ENCODE assay signal across 8 mouse cellular contexts in genomic region chr8:105516018-105516645, GRCm38 (mm10). TPM values are rescaled to one million over a fixed set of nuclear protein-coding genes. Genes with fewer than 3 reads are reported as not detected.
DNase-seq lines count a peak whose midpoint lies in the region; ATAC-seq and TF ChIP-seq lines count a peak whose summit lies in the region.

No protein-coding gene starts in this region.

- peaks cover 23% of the 10 kb centered on the region for H3K4me1 ChIP-seq in heart, postnatal 0 days (ENCODE audit: control insufficient read depth, insufficient read depth)
- peaks cover 8 to 14% of the 10 kb centered on the region in 2 experiments for H3K4me1 ChIP-seq in liver, embryonic 14.5 days (replicated peaks; ENCODE audit: control insufficient read depth in 2 of 2, insufficient read depth in 2 of 2, low read length in 1 of 2)

- no peak overlapping the region for H3K4me3 ChIP-seq in heart, postnatal 0 days (ENCODE audit: low read depth, low read length)
- no peak overlapping the region for H3K4me3 ChIP-seq in liver, embryonic 14.5 days (ENCODE audit: insufficient read depth in 1 of 2, low read depth in 2 of 2, low read length in 2 of 2)

- peak; percentile 54 to 69 for DNase-seq in CD8-positive naive resting alpha-beta T cell, adult 2 months (ENCODE audit: low read depth in 2 of 2, low spot score in 2 of 2)
- peak; percentile 87 for DNase-seq in brain, embryonic 14.5 days (ENCODE audit: low read depth)
- peak; percentile 76 for DNase-seq in heart, postnatal 0 days (ENCODE audit: low spot score)
- DNase-seq in kidney, postnatal 25 days, result peak; percentile 88
- DNase-seq in liver, embryonic 14.5 days (ENCODE audit: low read depth in 3 of 3, low spot score in 3 of 3), result peak in 2 of 3 experiments; percentile 47 to 56
- peak; percentile 88 for DNase-seq in neural tube, embryonic 10.5 days (ENCODE audit: extremely low spot score, low spot score)
- peak; percentile 84 for DNase-seq in splenic B cell, adult 2 months (ENCODE audit: low read depth, low spot score)

- H3K36me3 ChIP-seq in heart, postnatal 0 days (replicated peaks; ENCODE audit: control insufficient read depth, insufficient read depth, low read length), result no peaks in the 10 kb centered on the region
- H3K36me3 ChIP-seq in liver, embryonic 14.5 days (replicated peaks; ENCODE audit: control insufficient read depth, insufficient read depth, low read depth), result no peaks in the 10 kb centered on the region
- no peaks in the 10 kb centered on the region for H3K36me3 ChIP-seq in splenic B cell, adult 2 months (ENCODE audit: control insufficient read depth, insufficient read depth, low read length, poor library complexity, severe bottlenecking)

- H3K4me2 ChIP-seq in heart, postnatal 0 days (ENCODE audit: low read depth, low read length), result peak overlapping the region; percentile 36
- no peak overlapping the region for H3K4me2 ChIP-seq in liver, embryonic 14.5 days (ENCODE audit: low read depth)

- no peak overlapping the region for H3K27ac ChIP-seq in heart, postnatal 0 days (ENCODE audit: low read depth)
- H3K27ac ChIP-seq in liver, embryonic 14.5 days, result no peak overlapping the region

- 16% methylated on average over 12 of the region's 12 CpGs for WGBS in heart, postnatal 0 days
- WGBS in liver, embryonic 14.5 days (ENCODE audit: insufficient replicate concordance), result 15% methylated on average over 12 of the region's 12 CpGs

- TF ChIP-seq POLR2A in brain, embryonic 14.5 days (IDR thresholded peaks at IDR 0.05; ENCODE audit: borderline replicate concordance, extremely low read depth, insufficient read depth, insufficient read length, poor library complexity, severe bottlenecking), result no peak

- ATAC-seq in erythroid progenitor cell, adult 5-6 weeks (replicated peaks; ENCODE audit: low FRiP score, poor library complexity, severe bottlenecking), result peak; percentile 74
- peak; percentile 31; the same call in 1 of the 2 replicates for ATAC-seq in heart, postnatal 0 days (ENCODE audit: insufficient read depth, low read depth)
- ATAC-seq in liver, embryonic 14.5 days (ENCODE audit: insufficient read depth), result peak; percentile 28; the same call in 1 of the 2 replicates

- peaks cover 39% of the 10 kb centered on the region for H3K27me3 ChIP-seq in heart, postnatal 0 days (ENCODE audit: control insufficient read depth, insufficient read depth, low read length)
- peaks cover 35% of the 10 kb centered on the region for H3K27me3 ChIP-seq in liver, embryonic 14.5 days (ENCODE audit: control insufficient read depth, insufficient read depth, low read length)
- H3K27me3 ChIP-seq in splenic B cell, adult 2 months (ENCODE audit: control insufficient read depth, insufficient read depth, low read length, poor library complexity, severe bottlenecking), result no peaks in the 10 kb centered on the region; the same call in 1 of the 2 replicates

- peak; percentile 87 for TF ChIP-seq CTCF in brain, embryonic 14.5 days (IDR thresholded peaks at IDR 0.05; ENCODE audit: borderline replicate concordance, extremely low read depth, insufficient read depth, insufficient read length)
- peak; percentile 92 for TF ChIP-seq CTCF in heart, postnatal 0 days (IDR thresholded peaks at IDR 0.05; ENCODE audit: low read depth)
- peak; percentile 96 for TF ChIP-seq CTCF in liver, embryonic 14.5 days (IDR thresholded peaks at IDR 0.05; ENCODE audit: low read depth)

- H3K9ac ChIP-seq in heart, postnatal 0 days (replicated peaks; ENCODE audit: low read depth, low read length), result no peak overlapping the region
- no peak overlapping the region for H3K9ac ChIP-seq in liver, embryonic 14.5 days (replicated peaks)

- no peak for TF ChIP-seq EP300 in heart, postnatal 0 days (IDR thresholded peaks at IDR 0.05; ENCODE audit: low read depth)
- TF ChIP-seq EP300 in liver, embryonic 14.5 days (IDR thresholded peaks at IDR 0.05; ENCODE audit: low read depth), result no peak

- H3K9me3 ChIP-seq in heart, postnatal 0 days (replicated peaks; ENCODE audit: control insufficient read depth, low read length), result no peaks in the 10 kb centered on the region
- H3K9me3 ChIP-seq in liver, embryonic 14.5 days (ENCODE audit: control insufficient read depth, low read length), result no peaks in the 10 kb centered on the region

RNA-seq across cellular contexts. Expression of gene Hsd11b2, which starts 2.4 kb away (rescaled TPM):
- polyA plus RNA-seq in brain, embryonic 14.5 days (2012; rRNA removed), result 8.3 and 12.1 TPM in 2 replicates
- total RNA-seq in erythroid progenitor cell, adult 5-6 weeks (2015; ENCODE audit: low replicate concordance), result not detected in 2 replicates
- total RNA-seq in erythroid progenitor cell, adult 5-6 weeks (2017; ENCODE audit: low replicate concordance), result not detected in 2 replicates
- total RNA-seq in heart, postnatal 0 days (2014; rRNA removed; ENCODE audit: low replicate concordance), result not detected in 2 replicates
- 0.18 and 0.25 TPM in 2 replicates for polyA plus RNA-seq in heart, postnatal 0 days (2015; fragmentation: Nextera tagmentation; extraction: Ambion mirVana)
- polyA plus RNA-seq in liver, embryonic 14.5 days (2012; rRNA removed), result 1.1 TPM in 2 replicates
- polyA plus RNA-seq in liver, embryonic 14.5 days (2014; fragmentation: Nextera tagmentation; extraction: Ambion mirVana), result 0.42 and 0.99 TPM in 2 replicates

RNA-seq across cellular contexts. Expression of gene Zdhhc1, which starts 19.4 kb away (rescaled TPM):
- polyA plus RNA-seq in brain, embryonic 14.5 days (2012; rRNA removed), result 40.0 and 46.2 TPM in 2 replicates
- total RNA-seq in erythroid progenitor cell, adult 5-6 weeks (2015; ENCODE audit: low replicate concordance), result 2.5 TPM in 1 of 2 replicates, not detected in the other
- total RNA-seq in erythroid progenitor cell, adult 5-6 weeks (2017; ENCODE audit: low replicate concordance), result 0.39 TPM in 1 of 2 replicates, not detected in the other
- total RNA-seq in heart, postnatal 0 days (2014; rRNA removed; ENCODE audit: low replicate concordance), result 37.8 and 56.2 TPM in 2 replicates
- 19.1 TPM in 2 replicates for polyA plus RNA-seq in heart, postnatal 0 days (2015; fragmentation: Nextera tagmentation; extraction: Ambion mirVana)
- 2.2 and 2.4 TPM in 2 replicates for polyA plus RNA-seq in liver, embryonic 14.5 days (2012; rRNA removed)
- 0.90 and 1.2 TPM in 2 replicates for polyA plus RNA-seq in liver, embryonic 14.5 days (2014; fragmentation: Nextera tagmentation; extraction: Ambion mirVana)

RNA-seq across cellular contexts. Expression of gene Tppp3, which starts 44.8 kb away (rescaled TPM):
- polyA plus RNA-seq in brain, embryonic 14.5 days (2012; rRNA removed), result 62.7 and 89.6 TPM in 2 replicates
- 2.5 TPM in 1 of 2 replicates, not detected in the other for total RNA-seq in erythroid progenitor cell, adult 5-6 weeks (2015; ENCODE audit: low replicate concordance)
- total RNA-seq in erythroid progenitor cell, adult 5-6 weeks (2017; ENCODE audit: low replicate concordance), result 2.2 TPM in 1 of 2 replicates, not detected in the other
- 12.9 and 19.8 TPM in 2 replicates for total RNA-seq in heart, postnatal 0 days (2014; rRNA removed; ENCODE audit: low replicate concordance)
- 37.8 and 42.3 TPM in 2 replicates for polyA plus RNA-seq in heart, postnatal 0 days (2015; fragmentation: Nextera tagmentation; extraction: Ambion mirVana)
- polyA plus RNA-seq in liver, embryonic 14.5 days (2012; rRNA removed), result 0.49 and 0.60 TPM in 2 replicates
- 0.49 and 0.63 TPM in 2 replicates for polyA plus RNA-seq in liver, embryonic 14.5 days (2014; fragmentation: Nextera tagmentation; extraction: Ambion mirVana)

RNA-seq across cellular contexts. Expression of gene Atp6v0d1, which starts 49.7 kb away (rescaled TPM):
- 210 and 236 TPM in 2 replicates for polyA plus RNA-seq in brain, embryonic 14.5 days (2012; rRNA removed)
- 84.7 and 109 TPM in 2 replicates for total RNA-seq in erythroid progenitor cell, adult 5-6 weeks (2015; ENCODE audit: low replicate concordance)
- 31.3 and 35.6 TPM in 2 replicates for total RNA-seq in erythroid progenitor cell, adult 5-6 weeks (2017; ENCODE audit: low replicate concordance)
- 52.1 and 60.8 TPM in 2 replicates for total RNA-seq in heart, postnatal 0 days (2014; rRNA removed; ENCODE audit: low replicate concordance)
- 57.5 and 58.9 TPM in 2 replicates for polyA plus RNA-seq in heart, postnatal 0 days (2015; fragmentation: Nextera tagmentation; extraction: Ambion mirVana)
- 36.0 and 40.1 TPM in 2 replicates for polyA plus RNA-seq in liver, embryonic 14.5 days (2012; rRNA removed)
- 44.3 and 46.3 TPM in 2 replicates for polyA plus RNA-seq in liver, embryonic 14.5 days (2014; fragmentation: Nextera tagmentation; extraction: Ambion mirVana)

Comparison
In these comparisons a context has a peak if more than half of its experiments do, and no peak if none do; other contexts are left out.
1. RNA of gene Tppp3, which starts 44.8 kb away (polyA plus RNA-seq): 62.7 to 89.6 TPM in brain, embryonic 14.5 days and 37.8 to 42.3 TPM in heart, postnatal 0 days; 0.49 to 0.63 TPM in liver, embryonic 14.5 days; every median in the first group is over 10 times any median in the second.
2. Peak in every context shown above with its lines, with median percentiles within 50 percentile points of each other: DNase-seq, CTCF ChIP-seq and ATAC-seq.